In the genomic region with DNA sequence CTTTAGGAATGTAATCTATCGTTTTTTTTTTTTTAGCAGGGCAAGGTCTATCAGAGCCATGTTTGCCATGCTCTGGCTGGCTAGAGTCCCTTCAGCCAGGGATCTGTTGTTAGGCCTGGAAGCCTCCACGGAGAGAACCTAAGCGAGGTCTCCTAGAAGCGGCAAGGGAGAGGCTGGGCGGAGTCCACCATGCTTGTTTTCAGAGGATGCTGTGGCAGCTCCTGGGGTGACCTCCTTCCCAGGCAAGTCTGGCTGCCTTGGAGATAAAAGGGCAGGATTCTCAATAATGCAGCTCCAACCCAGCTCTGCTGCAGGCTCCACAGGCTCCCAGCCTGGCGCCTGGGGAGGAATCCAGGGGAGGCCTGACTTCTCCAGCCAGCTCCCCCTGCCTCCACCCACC, we compare ENCODE assay signal across 21 mouse cellular contexts.
"Had no signal": no experiment of that assay in that cellular context is flagged by ENCODE, and none has a peak within 500 bp of the region (broad histone marks: within the 10 kb centered on the region; RNA-seq: fewer than 3 reads in every experiment).

No protein-coding gene starts in this region.

- H3K27ac ChIP-seq: kidney, postnatal 0 days; layer of hippocampus, adult 2 months; limb, embryonic 10.5 days; limb, embryonic 13.5 days; liver, embryonic 14.5 days; macrophage; stomach, postnatal 0 days had no signal

- H3K4me2 ChIP-seq: limb, embryonic 13.5 days; liver, embryonic 11.5 days; lung, embryonic 14.5 days had no signal

- ATAC-seq: liver, postnatal 0 days; lung, postnatal 0 days had no signal

- H3K4me3 ChIP-seq: layer of hippocampus, adult 2 months; limb, embryonic 10.5 days; limb, embryonic 13.5 days had no signal

- H3K9ac ChIP-seq: limb, embryonic 13.5 days; liver, embryonic 14.5 days; liver, postnatal 0 days; lung, embryonic 14.5 days had no signal

- H3K9me3 ChIP-seq: limb, embryonic 10.5 days; limb, embryonic 13.5 days had no signal

- H3K4me1 ChIP-seq: limb, embryonic 13.5 days had no signal

- H3K36me3 ChIP-seq: limb, embryonic 10.5 days; limb, embryonic 13.5 days had no signal

- DNase-seq: kidney, adult 2 months; kidney, postnatal 25 days; layer of hippocampus, adult 9-11 months; liver, postnatal 0 days; lung, embryonic 14.5 days; midbrain, embryonic 14.5 days; right cerebral cortex, adult 18-20 months; right cerebral cortex, postnatal 14 days; right cerebral cortex, postnatal 4 days; thymus, adult 2 months; thymus, postnatal 14 days; thymus, postnatal 4 days had no signal
